Comparison of ENCODE assay signal across 8 mouse cellular contexts in genomic region chr14:51740347-51741170, GRCm38 (mm10). TPM values are rescaled to one million over a fixed set of nuclear protein-coding genes. Genes with fewer than 3 reads are reported as not detected.
DNase-seq lines count a peak whose midpoint lies in the region; ATAC-seq and TF ChIP-seq lines count a peak whose summit lies in the region.

No protein-coding gene starts in this region.

- peak; percentile 46; the same call in 1 of the 2 replicates for ATAC-seq in kidney, postnatal 0 days (replicated peaks; ENCODE audit: low FRiP score, low read depth)
- peak; percentile 53 for ATAC-seq in intestine, embryonic 14.5 days (replicated peaks; ENCODE audit: low FRiP score, low TSS enrichment, low read depth)
- ATAC-seq in neural tube, embryonic 13.5 days (ENCODE audit: low read depth), result no peak

- no peak overlapping the region for H3K9ac ChIP-seq in kidney, postnatal 0 days (ENCODE audit: low read depth, low read length)
- no peak overlapping the region for H3K9ac ChIP-seq in intestine, embryonic 14.5 days (ENCODE audit: low read length)
- H3K9ac ChIP-seq in neural tube, embryonic 13.5 days, result peak overlapping the region; percentile 41; the same call in 1 of the 2 replicates

- H3K4me1 ChIP-seq in kidney, postnatal 0 days (replicated peaks; ENCODE audit: insufficient read depth, low read length), result no peaks in the 10 kb centered on the region
- H3K4me1 ChIP-seq in embryonic facial prominence, embryonic 10.5 days, result peaks cover 37% of the 10 kb centered on the region
- H3K4me1 ChIP-seq in intestine, embryonic 14.5 days (replicated peaks; ENCODE audit: control insufficient read depth, insufficient read depth, low read length), result no peaks in the 10 kb centered on the region
- H3K4me1 ChIP-seq in neural tube, embryonic 13.5 days (replicated peaks), result peaks cover 26% of the 10 kb centered on the region

- peaks cover 33% of the 10 kb centered on the region for H3K27me3 ChIP-seq in kidney, postnatal 0 days (ENCODE audit: insufficient read depth, low read length)
- H3K27me3 ChIP-seq in embryonic facial prominence, embryonic 10.5 days (replicated peaks; ENCODE audit: low read depth, poor library complexity, severe bottlenecking), result peaks cover 58% of the 10 kb centered on the region
- H3K27me3 ChIP-seq in intestine, embryonic 14.5 days (replicated peaks; ENCODE audit: control insufficient read depth, insufficient read depth, low read length), result peaks cover 45% of the 10 kb centered on the region
- H3K27me3 ChIP-seq in neural tube, embryonic 13.5 days, result peaks cover 54% of the 10 kb centered on the region

- no peak overlapping the region for H3K27ac ChIP-seq in kidney, postnatal 0 days
- no peak overlapping the region for H3K27ac ChIP-seq in embryonic facial prominence, embryonic 10.5 days (replicated peaks)
- H3K27ac ChIP-seq in intestine, embryonic 14.5 days (ENCODE audit: low read depth), result no peak overlapping the region
- H3K27ac ChIP-seq in neural tube, embryonic 13.5 days (replicated peaks), result no peak overlapping the region

- H3K9me3 ChIP-seq in kidney, postnatal 0 days (replicated peaks; ENCODE audit: low read length), result no peaks in the 10 kb centered on the region
- H3K9me3 ChIP-seq in embryonic facial prominence, embryonic 10.5 days, result no peaks in the 10 kb centered on the region
- H3K9me3 ChIP-seq in intestine, embryonic 14.5 days (ENCODE audit: control insufficient read depth, low read length), result no peaks in the 10 kb centered on the region
- no peaks in the 10 kb centered on the region for H3K9me3 ChIP-seq in neural tube, embryonic 13.5 days

- peak overlapping the region; percentile 46 for H3K4me3 ChIP-seq in kidney, postnatal 0 days (replicated peaks; ENCODE audit: low read depth, low read length)
- peak overlapping the region; percentile 58 for H3K4me3 ChIP-seq in embryonic facial prominence, embryonic 10.5 days
- H3K4me3 ChIP-seq in intestine, embryonic 14.5 days (ENCODE audit: low read depth, low read length), result peak overlapping the region; percentile 28
- H3K4me3 ChIP-seq in neural tube, embryonic 13.5 days, result peak overlapping the region; percentile 32

- TF ChIP-seq CTCF in kidney, postnatal 0 days (IDR thresholded peaks at IDR 0.05; ENCODE audit: low read depth), result no peak

- WGBS in kidney, postnatal 0 days, result under 1% methylated on average over 42 of the region's 42 CpGs
- 1% methylated on average over 42 of the region's 42 CpGs for WGBS in embryonic facial prominence, embryonic 10.5 days
- WGBS in intestine, embryonic 14.5 days, result under 1% methylated on average over 41 of the region's 42 CpGs
- under 1% methylated on average over 42 of the region's 42 CpGs for WGBS in neural tube, embryonic 13.5 days

- peak overlapping the region; percentile 78 for H3K4me2 ChIP-seq in kidney, postnatal 0 days (ENCODE audit: low read length)
- H3K4me2 ChIP-seq in intestine, embryonic 14.5 days (ENCODE audit: low read length), result peak overlapping the region; percentile 86
- H3K4me2 ChIP-seq in neural tube, embryonic 13.5 days, result peak overlapping the region; percentile 60

- no peak for DNase-seq in kidney, postnatal 0 days (ENCODE audit: low spot score)
- DNase-seq in kidney, adult 9 months, result no peak
- DNase-seq in embryonic facial prominence, embryonic 10.5 days (ENCODE audit: low spot score), result peak; percentile 57
- DNase-seq in intestine, embryonic 14.5 days (ENCODE audit: low spot score), result peak; percentile 60
- no peak for DNase-seq in thymus, postnatal 10 days (ENCODE audit: low spot score in 2 of 2)
- no peak for DNase-seq in cerebellum, adult 9-10 months
- DNase-seq in frontal cortex, postnatal 25 days (ENCODE audit: low spot score in 2 of 2), result no peak

- H3K36me3 ChIP-seq in kidney, postnatal 0 days (ENCODE audit: insufficient read depth, low read length), result no peaks in the 10 kb centered on the region
- H3K36me3 ChIP-seq in embryonic facial prominence, embryonic 10.5 days (replicated peaks), result no peaks in the 10 kb centered on the region
- no peaks in the 10 kb centered on the region for H3K36me3 ChIP-seq in intestine, embryonic 14.5 days (ENCODE audit: control insufficient read depth, insufficient read depth, low read length)
- no peaks in the 10 kb centered on the region for H3K36me3 ChIP-seq in neural tube, embryonic 13.5 days

RNA-seq across cellular contexts. Expression of gene Gm5800, which starts 23.6 kb away (rescaled TPM):
- polyA plus RNA-seq in kidney, postnatal 0 days (2015; fragmentation: Nextera tagmentation; extraction: Ambion mirVana), result not detected in 2 replicates
- not detected in 2 replicates for polyA plus RNA-seq in embryonic facial prominence, embryonic 10.5 days (2016; fragmentation: Nextera tagmentation; extraction: Ambion mirVana)
- not detected in 2 replicates for polyA plus RNA-seq in intestine, embryonic 14.5 days (2014; fragmentation: Nextera tagmentation; extraction: Ambion mirVana)
- not detected in 2 replicates for polyA plus RNA-seq in neural tube, embryonic 13.5 days (2015; fragmentation: Nextera tagmentation; extraction: Ambion mirVana)

RNA-seq across cellular contexts. Expression of gene Ang4, which starts 32.8 kb away (rescaled TPM):
- polyA plus RNA-seq in kidney, postnatal 0 days (2015; fragmentation: Nextera tagmentation; extraction: Ambion mirVana), result 0.28 and 0.33 TPM in 2 replicates
- polyA plus RNA-seq in embryonic facial prominence, embryonic 10.5 days (2016; fragmentation: Nextera tagmentation; extraction: Ambion mirVana), result not detected in 2 replicates
- 1.8 and 1.9 TPM in 2 replicates for polyA plus RNA-seq in intestine, embryonic 14.5 days (2014; fragmentation: Nextera tagmentation; extraction: Ambion mirVana)
- polyA plus RNA-seq in neural tube, embryonic 13.5 days (2015; fragmentation: Nextera tagmentation; extraction: Ambion mirVana), result not detected in 2 replicates

RNA-seq across cellular contexts. Expression of gene Gm17079, which starts 45.3 kb away (rescaled TPM):
- not detected in 2 replicates for polyA plus RNA-seq in kidney, postnatal 0 days (2015; fragmentation: Nextera tagmentation; extraction: Ambion mirVana)
- not detected in 2 replicates for polyA plus RNA-seq in embryonic facial prominence, embryonic 10.5 days (2016; fragmentation: Nextera tagmentation; extraction: Ambion mirVana)
- polyA plus RNA-seq in intestine, embryonic 14.5 days (2014; fragmentation: Nextera tagmentation; extraction: Ambion mirVana), result not detected in 2 replicates
- not detected in 2 replicates for polyA plus RNA-seq in neural tube, embryonic 13.5 days (2015; fragmentation: Nextera tagmentation; extraction: Ambion mirVana)

RNA-seq across cellular contexts. Expression of gene AY358078, which starts 59.3 kb away (rescaled TPM):
- not detected in 2 replicates for polyA plus RNA-seq in kidney, postnatal 0 days (2015; fragmentation: Nextera tagmentation; extraction: Ambion mirVana)
- not detected in 2 replicates for polyA plus RNA-seq in embryonic facial prominence, embryonic 10.5 days (2016; fragmentation: Nextera tagmentation; extraction: Ambion mirVana)
- not detected in 2 replicates for polyA plus RNA-seq in intestine, embryonic 14.5 days (2014; fragmentation: Nextera tagmentation; extraction: Ambion mirVana)
- not detected in 2 replicates for polyA plus RNA-seq in neural tube, embryonic 13.5 days (2015; fragmentation: Nextera tagmentation; extraction: Ambion mirVana)

Comparison
In these comparisons a context has a peak if more than half of its experiments do, and no peak if none do; other contexts are left out.
1. DNase-seq: peak in embryonic facial prominence, embryonic 10.5 days (single experiment) and intestine, embryonic 14.5 days (single experiment); none in kidney, postnatal 0 days (single experiment), kidney, adult 9 months (single experiment), thymus, postnatal 10 days (0 of 2), cerebellum, adult 9-10 months (single experiment) and frontal cortex, postnatal 25 days (0 of 2).
2. Peak in every context shown above with its lines, with median percentiles within 50 percentile points of each other: H3K4me2 ChIP-seq and H3K4me3 ChIP-seq.